Mouse (Mus musculus) lung, postnatal 36 days (tissue): ENCODE measurements around the gene Chchd4.
A peak's percentile ranks its signal among the peaks of the same experiment; 100 is the strongest.
"Not testable (repeated sequence)": the region's sequence is repeated elsewhere in the genome, so short reads cannot be mapped to it uniquely, and the experiment has no call there.

ENCODE experiments used
- DNase-seq: peaks from one replicate; pipeline ENCODE4 v3.0.0; 2022; ENCODE audit warnings: mixed read lengths

The Chchd4 gene

DNA sequence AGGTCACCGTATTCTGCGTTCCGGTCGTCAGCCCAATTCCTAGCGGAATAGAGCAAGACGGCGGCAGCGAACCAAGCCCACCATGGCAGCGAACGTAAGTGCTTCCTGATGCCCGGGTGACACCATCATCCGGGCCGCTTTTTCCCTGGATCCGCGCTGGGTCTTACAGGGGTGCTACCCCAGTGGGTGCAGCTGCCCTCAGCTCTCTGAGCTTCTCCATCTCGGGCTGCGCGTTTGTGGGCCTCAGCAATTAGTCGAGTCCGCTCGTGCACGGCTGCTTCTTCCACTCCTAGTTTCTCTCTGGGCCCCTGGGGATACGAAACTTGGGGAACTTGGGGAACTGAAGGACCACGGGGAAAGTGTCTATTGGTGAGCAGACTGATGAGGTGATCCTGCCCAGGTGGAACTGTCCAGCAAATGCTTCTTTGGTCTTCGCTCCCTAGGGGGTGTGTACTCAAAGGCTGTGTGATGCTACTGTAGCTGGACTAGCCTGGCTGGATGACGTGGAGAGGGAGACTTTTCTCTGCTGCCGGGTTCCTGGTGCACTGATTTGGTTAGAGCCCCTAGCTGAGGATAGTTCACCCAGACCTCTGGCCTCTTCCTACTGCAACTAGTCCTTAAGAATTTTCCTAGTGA, 577 bp upstream of the Chchd4 start:
- DNase-seq = no peak

DNA sequence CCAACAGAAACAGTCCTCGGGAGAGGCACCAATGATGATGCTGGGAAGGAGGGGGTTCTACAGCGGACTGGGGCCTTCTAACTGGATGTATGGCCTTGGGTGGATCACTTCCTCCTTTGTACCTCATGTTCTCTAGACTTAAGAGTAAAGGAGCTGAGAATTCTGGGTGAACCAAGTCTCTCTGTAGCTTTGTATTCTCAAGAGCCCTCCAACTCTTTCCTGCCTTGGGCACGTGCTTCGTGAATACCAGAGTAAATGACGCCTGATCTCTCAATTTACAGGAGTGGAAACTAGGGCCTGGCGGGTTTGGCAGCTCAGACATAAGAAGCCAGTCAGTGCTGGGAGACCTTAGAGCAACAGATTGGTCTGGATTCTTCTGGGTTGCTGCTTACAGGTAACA, 1.0 kb downstream of the Chchd4 start:
- peak; percentile 46 for DNase-seq

DNA sequence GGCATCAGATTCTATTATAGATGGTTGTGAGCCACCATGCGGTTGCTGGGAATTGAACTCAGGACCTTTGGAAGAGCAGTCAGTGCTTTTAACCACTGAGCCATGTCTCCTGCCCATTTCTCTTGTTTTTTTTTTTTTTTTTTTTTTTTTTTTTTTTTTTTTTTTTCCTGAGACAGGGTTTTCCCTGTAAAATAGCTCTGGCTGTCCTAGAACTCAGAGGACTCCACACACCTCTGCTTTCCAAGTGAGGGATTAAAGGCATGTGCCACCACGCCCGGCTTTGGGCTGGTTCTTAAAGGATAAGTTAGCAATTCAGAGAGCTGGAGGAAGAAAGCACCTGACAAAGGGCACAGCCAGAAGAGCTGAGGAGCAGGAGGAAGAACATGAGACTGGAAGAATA, 1.9 kb downstream of the Chchd4 start:
- DNase-seq = not testable (repeated sequence)

DNA sequence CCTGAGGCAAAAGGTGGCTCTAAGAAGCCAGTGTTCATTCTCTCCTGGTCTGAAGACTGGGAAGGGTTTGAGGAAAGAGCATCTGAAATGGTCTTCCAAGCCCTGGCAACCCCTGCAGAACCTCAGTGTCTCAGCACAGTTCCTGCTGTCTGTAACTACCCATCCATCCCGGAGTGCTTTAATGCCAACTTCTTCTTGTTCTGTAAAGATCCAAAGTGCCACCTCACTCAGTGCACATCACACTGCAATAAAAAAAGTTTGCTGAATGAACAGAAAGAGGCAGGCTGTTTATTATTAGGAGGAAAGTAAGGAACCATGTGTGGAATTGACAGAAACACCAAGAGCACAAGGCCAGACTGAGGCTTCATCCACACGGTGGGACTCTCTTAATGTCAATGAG, 2.6 kb downstream of the Chchd4 start:
- DNase-seq = no peak

DNA sequence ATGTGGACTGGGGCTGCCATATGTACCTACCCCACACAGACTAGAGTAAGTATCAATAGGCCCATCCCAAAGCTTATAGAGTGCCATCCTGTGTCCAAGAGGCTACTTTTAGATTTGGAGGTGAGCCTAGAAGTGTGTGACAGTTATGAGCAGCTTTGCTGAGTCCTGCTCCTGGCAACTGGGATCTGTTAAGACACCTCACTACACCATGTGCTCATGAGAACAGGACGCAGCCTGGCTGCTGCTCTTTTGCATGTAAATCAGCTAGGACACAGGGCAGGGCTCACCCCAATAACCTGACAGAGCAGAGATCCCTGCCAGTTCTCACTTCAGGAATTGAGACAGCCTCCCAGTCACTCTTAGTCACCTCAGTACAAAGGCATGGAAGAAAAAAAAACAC, 6.2 kb downstream of the Chchd4 start:
- DNase-seq = no peak

DNA sequence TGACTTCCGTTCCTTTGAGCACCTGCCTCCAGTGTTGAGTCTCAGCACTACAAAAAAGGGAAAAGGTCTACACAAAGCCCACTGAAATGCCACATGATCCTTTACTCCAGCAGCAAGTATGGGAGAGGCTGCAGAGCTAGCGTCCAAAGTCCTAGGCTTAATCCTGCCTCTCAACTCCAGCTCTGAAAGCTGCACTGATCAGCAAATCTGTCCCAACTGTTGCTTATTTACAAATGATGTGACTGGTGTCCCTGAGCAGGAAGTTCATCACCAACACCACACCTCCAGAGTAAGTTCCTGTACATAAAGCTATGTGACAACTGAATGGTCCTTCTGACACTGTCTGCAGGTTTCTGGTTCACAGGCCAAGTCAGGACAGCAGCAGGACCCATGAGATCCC, 7.6 kb downstream of the Chchd4 start:
- no peak for DNase-seq

DNA sequence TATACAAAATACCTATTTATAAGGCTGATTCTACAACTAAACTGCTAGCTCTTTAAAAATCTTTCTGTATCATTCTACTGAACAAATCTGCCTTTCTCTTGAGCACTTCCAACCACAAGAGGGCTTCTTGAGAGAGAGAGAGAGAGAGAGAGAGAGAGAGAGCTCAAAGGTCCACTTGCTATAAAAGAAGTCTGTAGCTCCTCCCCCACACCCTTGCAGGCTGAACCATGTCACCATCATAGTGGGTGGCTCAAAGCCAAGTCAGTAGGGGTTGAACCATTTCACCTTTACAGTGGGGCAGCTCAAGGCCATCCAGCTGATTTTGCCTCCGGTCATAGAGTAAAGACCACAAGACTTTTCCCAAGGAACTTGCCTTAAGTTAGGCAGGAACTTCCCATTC, 13.9 kb downstream of the Chchd4 start:
- no peak for DNase-seq

DNA sequence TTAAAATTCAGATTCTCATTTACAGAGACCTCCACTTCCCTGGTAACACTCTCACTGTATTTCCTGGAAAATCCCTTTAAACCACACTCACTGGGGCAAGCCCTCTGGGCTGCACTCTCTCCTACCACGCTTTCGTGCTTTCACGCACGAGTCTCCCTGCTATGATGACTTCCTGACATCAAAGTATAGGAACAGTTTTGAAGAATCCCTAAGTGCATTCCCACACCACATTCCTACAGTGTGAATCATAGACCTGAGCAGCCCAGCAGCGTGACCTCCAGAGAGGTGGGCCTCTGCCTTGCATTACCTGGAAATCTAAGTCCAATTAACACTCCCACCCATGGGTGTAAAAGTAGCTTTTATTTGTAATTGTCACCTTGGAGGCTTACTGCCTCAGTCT, 18.8 kb downstream of the Chchd4 start:
- no peak for DNase-seq

DNA sequence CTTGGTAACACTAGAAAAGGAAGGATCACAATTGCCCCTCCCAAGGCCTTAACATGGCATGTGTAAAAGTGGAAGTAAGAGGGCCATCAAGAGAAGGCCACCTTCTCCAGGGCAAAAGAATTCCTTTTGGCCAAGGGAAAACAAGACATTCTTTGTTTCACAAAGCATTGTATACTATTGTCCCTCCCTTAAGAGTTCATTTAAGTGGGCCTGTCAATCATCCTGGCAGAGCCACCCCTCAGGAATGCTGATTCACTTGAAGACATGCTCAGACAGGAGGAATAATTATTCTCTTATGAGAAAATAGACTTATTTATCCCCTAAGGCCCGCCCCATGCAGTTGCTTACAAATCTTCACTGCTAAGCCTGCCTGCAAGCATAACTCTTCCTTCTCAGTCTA, 21.3 kb downstream of the Chchd4 start:
- DNase-seq = no peak

DNA sequence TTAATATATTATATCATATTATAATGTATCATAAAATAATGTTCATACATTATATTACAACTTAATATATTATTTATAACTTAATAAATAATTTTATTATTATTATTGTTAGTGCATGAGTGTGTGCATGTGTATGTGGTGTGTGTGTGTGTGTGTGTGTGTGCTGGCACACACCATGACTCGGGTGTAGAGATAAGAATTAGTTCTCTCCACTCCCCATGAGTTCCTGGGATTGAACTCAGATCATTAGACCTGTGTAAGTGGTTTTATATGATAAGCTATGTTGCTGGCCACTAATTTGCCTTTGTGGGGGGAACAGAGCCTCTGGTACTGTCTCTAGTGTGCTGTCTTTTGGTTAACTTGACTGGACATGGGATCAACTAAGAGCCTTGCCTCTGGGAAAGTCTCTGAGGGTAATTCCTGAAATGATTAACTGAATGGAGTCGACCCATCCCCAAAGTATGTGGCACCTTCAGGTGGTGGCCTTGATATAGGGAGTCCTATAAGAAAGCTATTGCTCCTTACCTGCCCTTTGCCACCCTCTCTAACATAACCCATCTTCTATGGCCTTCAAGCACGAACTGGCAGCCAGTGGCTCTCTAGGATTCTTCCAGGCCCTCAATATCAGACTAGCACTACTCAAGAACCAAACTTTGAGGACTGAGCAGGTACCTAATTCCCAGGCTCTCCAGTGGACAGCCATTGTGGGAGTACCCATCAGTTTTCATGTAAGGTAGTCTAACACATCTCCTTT, 23.7 kb downstream of the Chchd4 start:
- no peak for DNase-seq

DNA sequence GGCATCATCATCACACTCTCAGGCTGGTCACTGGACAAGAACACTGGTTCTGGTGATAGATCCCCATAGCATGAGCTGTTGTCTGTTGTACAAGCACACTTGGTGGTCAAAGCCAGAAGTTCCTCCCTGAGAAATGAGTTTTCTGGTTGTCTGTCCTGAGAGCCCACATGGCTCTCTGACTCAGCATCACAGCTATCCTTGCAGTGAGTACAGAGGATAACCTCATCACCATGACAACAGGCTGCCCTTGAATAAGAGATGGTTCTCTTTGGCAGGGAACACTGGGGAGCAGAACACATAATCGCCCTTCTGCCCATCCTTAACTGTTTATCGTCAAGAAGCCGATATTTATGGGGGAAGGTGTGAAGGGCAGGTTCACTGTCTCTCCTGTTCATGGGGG, 28.0 kb downstream of the Chchd4 start:
- DNase-seq = no peak

DNA sequence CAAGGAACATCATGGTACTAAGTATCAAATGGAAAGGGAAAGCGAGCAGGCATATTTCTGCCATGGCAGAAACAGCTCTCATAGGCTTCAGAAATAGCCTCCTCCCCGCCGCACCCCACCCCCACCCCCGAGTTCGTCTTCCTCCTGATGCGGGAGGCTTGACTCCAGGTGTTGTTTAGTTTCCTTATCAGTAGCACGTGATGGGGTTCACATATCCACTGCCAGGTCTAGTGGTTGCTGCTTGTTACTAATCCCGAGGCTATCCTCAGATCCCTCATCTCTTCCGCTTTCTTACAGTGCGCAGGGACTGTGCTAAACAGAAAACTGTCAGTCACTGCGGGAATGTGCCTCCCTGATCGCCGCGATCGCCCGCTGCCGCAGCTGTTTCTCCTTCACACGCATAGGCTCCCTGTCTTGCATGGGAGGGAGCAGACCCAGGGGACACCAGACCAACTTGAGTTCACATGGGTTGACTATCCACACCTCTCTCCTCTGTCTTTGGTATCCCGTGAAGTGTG, 32.1 kb downstream of the Chchd4 start:
- no peak for DNase-seq

DNA sequence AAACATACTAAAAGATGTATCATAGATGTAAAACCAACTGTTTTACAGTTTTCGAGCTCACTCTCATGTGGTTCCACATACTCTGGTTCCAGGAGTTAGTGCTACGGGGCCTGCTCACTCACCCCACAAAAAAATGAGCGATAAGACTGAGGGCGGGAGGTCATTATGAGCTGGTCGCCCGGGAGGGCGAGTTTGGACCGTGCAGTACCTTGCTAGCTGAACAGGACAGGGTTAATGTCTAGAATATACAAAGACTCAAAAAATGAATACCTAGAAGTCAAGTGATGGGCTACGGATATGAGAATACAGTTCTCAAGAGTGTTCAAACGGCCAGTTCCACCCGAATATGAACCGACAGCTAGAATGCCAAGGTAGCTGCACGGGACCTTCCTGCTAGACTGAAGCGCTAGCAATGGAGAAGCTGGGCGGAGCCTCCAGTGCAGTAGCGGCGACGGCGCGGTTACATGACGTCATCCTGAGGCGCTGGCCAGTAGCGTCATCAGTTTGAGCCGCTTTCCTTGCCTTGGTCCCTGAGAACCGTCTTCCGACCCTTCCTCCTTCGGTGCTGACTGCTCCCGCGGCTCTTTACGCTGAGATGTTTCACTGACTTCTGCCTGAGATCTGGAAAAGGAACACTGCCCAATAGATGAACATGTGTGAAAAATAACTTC, 32.7 kb downstream of the Chchd4 start:
- peak; percentile 97 for DNase-seq

DNA sequence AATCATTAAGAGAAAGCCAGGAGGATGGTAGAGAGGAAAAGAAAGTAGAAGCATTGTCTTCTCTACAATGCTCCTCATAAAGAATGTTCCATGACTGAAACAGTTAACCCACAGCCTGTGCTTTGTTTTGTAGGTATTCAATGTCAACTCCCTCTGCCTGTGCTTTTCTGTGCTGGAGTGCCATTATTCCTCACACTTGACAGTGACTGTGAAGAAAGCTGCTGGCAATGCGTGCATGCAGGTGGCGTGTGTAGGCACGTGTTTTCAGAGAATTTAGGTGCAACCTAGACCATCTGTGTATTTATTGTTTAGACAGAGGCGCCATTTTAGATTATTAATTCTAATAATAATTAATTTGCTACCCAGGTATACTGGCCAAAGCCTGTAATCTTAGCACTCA, 49.2 kb downstream of the Chchd4 start:
- DNase-seq = no peak

DNA sequence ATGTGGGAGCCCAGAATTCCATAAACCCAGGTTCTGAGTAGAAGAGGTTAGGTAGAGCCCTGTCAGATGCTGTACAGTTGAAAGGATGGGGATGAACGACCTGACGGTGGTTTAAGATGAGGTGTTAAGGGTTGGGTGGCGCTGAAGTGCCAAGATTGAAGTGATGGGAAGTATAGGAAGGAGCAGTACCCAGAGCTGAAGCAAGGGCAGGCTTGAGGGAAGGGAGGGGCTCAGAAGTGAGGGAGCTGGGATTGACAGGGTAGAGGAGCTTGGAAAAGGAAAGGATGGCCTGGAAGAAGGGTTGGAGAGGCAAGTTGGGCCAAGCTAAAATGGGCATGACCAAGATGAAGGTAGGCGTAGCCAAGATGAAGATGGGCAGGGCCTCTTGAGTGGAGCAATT, 51.7 kb downstream of the Chchd4 start:
- no peak for DNase-seq

DNA sequence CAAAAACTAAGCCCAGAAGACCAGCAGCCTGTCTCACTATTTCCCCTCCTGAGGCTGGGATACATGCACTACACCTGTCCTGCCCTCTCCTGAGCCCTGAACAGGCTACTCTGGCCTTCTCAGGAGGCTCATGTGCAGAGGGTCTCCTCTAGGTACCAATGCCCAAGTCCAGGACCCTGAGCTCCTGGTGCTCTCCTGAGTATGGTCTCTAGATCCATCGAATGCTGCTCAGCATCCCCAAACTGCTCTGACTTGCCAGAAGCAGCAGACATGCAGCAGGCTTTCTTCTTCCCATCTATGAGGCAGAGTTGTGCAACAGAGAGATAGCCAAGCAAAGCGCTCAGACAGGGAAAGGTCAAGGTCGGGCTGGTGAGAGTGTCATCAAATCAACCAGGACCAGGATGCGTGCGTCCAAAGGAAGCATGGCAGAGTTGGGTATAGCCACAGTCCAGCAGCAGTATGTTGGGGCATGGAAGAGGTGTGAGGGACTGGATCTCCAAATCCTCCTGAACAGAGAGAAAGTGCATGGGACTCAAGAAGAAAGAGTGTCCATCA, 56.0 kb downstream of the Chchd4 start:
- no peak for DNase-seq

DNA sequence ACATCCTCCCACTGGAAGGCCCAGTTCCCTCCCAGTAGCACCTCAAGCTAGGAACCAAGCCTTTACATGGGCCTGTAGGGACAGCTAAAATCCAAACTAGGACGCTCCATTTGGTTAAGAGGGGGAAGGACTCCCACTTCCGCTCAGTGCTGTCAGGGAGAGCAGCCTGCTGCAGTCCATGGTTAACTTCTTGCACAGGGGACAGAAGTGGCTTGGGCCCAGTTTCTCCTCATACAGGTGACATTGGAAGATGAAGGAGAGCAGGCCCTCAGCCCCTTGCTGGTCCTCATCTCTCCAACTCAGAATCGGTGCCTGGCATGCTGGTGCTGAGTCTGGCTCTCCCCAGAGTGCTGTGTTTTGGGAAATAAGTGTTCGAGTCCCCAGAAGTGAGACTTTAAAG, 57.2 kb downstream of the Chchd4 start:
- no peak for DNase-seq

DNA sequence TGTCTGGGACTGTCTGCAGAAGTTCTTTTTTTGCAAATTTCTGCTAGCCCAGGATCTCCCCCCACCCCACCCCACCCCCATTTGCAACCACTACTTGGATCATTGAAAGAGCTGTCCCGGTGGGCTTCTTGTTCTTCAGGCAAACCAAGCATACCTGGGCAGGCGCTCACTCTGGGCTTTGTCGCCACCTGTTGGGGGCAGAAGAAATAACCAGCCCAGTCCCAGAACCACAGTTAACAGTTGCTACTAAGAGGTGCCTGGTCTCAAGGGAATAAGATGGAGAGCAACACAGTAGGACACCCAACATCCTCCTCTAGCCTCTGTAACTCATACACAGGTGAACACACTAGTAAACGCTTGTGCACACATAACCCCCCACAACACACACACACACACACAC, 58.5 kb downstream of the Chchd4 start:
- peak; percentile 26 for DNase-seq
